Mouse (Mus musculus) neural tube, embryonic 13.5 days (tissue): ENCODE data around the gene Iqsec3. TPM values are rescaled to one million over a fixed set of nuclear protein-coding genes. Genes with fewer than 3 reads are reported as not detected.

Experiments used
- ATAC-seq: fragments of 200-750 bp; cut with Nextera tagmentation; 2 replicates; pipeline ENCODE4 v1.8.0; 2017; ENCODE audit warnings: low read depth, mild to moderate bottlenecking, moderate TSS enrichment, moderate library complexity
- H3K27ac ChIP-seq: fragments of 300-500 bp; sonication (generic); replicated peaks from 2 replicates; pipeline ENCODE4 v1.5.1; 2015; ENCODE audit warnings: moderate library complexity, mild to moderate bottlenecking, inconsistent platforms
- H3K27me3 ChIP-seq: fragments of 300-500 bp; sonication (generic); 2 replicates; pipeline ENCODE4 v1.6.1; 2015; ENCODE audit warnings: mild to moderate bottlenecking, inconsistent platforms
- H3K36me3 ChIP-seq: fragments of 300-500 bp; sonication (generic); 2 replicates; pipeline ENCODE4 v1.6.1; 2015; ENCODE audit warnings: mild to moderate bottlenecking, inconsistent platforms
- H3K4me1 ChIP-seq: fragments of 300-500 bp; sonication (generic); replicated peaks from 2 replicates; pipeline ENCODE4 v1.6.1; 2015; ENCODE audit warnings: inconsistent platforms
- H3K4me2 ChIP-seq: fragments of 300-500 bp; sonication (generic); 2 replicates; pipeline ENCODE4 v1.6.1; 2015; ENCODE audit warnings: inconsistent platforms, mild to moderate bottlenecking, moderate library complexity
- H3K4me3 ChIP-seq: fragments of 300-500 bp; sonication (generic); 2 replicates; pipeline ENCODE4 v1.5.1; 2015; ENCODE audit warnings: mild to moderate bottlenecking, inconsistent platforms
- H3K9ac ChIP-seq: fragments of 300-500 bp; sonication (generic); 2 replicates; pipeline ENCODE4 v1.6.1; 2015; ENCODE audit warnings: moderate library complexity, mild to moderate bottlenecking, inconsistent platforms
- H3K9me3 ChIP-seq: fragments of 300-500 bp; sonication (generic); 2 replicates; pipeline ENCODE4 v1.6.1; 2016; ENCODE audit warnings: inconsistent platforms
- WGBS: fragments of 180-500 bp; shearing (Covaris S2); methylation state at CpG from one replicate; pipeline ENCODE4 v1.1.7; 2015; 5-methylcytosine and 5-hydroxymethylcytosine counted together
- polyA plus RNA-seq: library from polyadenylated mRNA; unstranded; fragments of >200 nt; fragmentation: Nextera tagmentation; extraction: Ambion mirVana; gene quantifications from 2 replicates; pipeline ENCODE4 v1.2.1, GENCODE M21; 2015

The Iqsec3 gene
- polyA plus RNA-seq, result 13.6 and 14.0 TPM in 2 replicates

DNA sequence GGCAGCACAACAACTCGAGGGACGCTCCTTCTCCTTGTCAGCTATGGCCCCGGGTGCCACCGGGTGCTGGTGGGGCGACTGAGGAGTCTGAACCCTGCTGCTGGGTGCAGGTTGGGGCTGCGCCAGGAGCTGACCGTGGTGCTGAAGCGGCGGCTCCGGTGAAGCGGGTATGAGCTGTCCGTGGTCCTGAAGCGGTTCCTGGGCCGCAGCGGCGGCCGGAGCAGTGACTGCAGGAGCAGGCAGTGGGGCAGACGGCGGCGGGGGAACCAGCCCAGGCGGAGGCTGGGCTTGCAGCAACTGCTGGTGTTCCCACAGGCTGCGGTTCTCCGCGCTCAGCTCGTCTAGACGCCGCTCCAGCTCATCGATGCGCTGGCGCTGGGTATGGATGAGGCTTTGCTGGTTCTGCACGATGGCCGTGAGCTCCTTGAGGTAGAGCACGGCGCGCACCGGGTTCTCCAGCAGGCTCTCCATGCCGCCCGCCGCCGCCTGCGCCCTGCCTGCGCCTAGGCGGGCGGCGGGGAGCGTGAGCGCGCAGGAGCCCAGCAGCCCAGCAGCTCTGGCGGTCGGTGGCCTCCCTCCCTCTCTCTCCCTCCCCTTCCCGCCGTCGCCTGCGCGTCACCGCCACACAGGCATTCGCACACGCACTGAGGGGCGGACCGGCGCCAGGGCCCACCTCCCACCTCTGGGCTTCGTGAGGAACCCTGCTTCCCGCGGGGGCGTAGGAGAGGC lies at the start of gene Iqsec3:
Gene Iqsec3 (minus strand): TSS at position 586 of the 729 bp plus-strand sequence.
- Histone ChIP-seq H3K9ac (peak within 1 kb of the TSS; percentile 93), H3K36me3 (no peaks in the 10 kb centered on the region), H3K4me1 (peaks cover 54% of the 10 kb centered on the region), H3K27me3 (peaks cover 29% of the 10 kb centered on the region), H3K4me2 (peak within 1 kb of the TSS; percentile 60), H3K27ac (peak within 1 kb of the TSS; percentile 95), H3K9me3 (no peaks in the 10 kb centered on the region), H3K4me3 (peak within 1 kb of the TSS; percentile 76)
- peak; percentile 96 for ATAC-seq
- under 1% methylated on average over 62 of the region's 65 CpGs for WGBS

GRCm38 (mm10) chr6:121522106-121522705 lies 48.7 kb upstream of the Iqsec3 start:
- no peak overlapping the region for H3K4me2 ChIP-seq
- WGBS, result 74% methylated on average over 5 of the region's 5 CpGs
- peaks cover 23% of the 10 kb centered on the region for H3K4me1 ChIP-seq
- H3K36me3 ChIP-seq, result no peaks in the 10 kb centered on the region
- no peak overlapping the region for H3K4me3 ChIP-seq
- H3K27ac ChIP-seq, result no peak overlapping the region
- no peaks in the 10 kb centered on the region for H3K27me3 ChIP-seq
- H3K9ac ChIP-seq, result no peak overlapping the region
- no peak for ATAC-seq
- H3K9me3 ChIP-seq, result no peaks in the 10 kb centered on the region

DNA sequence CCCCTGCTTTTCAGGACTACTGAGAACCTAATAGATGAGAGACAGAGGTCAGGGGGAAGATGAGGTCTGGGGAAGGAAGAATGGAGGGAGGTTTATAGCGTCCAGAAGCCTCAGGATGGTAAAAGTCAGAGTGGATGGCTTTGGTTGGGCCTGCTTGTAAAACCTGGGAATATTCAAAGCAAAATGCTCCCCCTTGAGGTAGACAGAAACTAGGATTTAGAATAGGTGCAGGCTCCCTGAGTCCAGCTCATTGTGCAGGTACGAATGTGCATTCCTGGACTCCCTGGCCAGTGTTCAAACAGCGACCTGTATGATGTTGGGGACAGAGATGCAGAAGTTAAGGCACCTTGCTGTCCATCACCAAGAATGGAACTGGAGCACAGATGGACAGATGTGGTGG lies 47.6 kb upstream of the Iqsec3 start:
- no peak for ATAC-seq
- no peaks in the 10 kb centered on the region for H3K27me3 ChIP-seq
- H3K9ac ChIP-seq, result no peak overlapping the region
- no peaks in the 10 kb centered on the region for H3K36me3 ChIP-seq
- WGBS, result 73% methylated on average over 3 of the region's 3 CpGs
- no peak overlapping the region for H3K4me2 ChIP-seq
- no peak overlapping the region for H3K4me3 ChIP-seq
- peaks cover 23% of the 10 kb centered on the region for H3K4me1 ChIP-seq
- H3K9me3 ChIP-seq, result no peaks in the 10 kb centered on the region
- H3K27ac ChIP-seq, result no peak overlapping the region

GRCm38 (mm10) chr6:121519896-121520295 lies 46.4 kb upstream of the Iqsec3 start:
- no peaks in the 10 kb centered on the region for H3K9me3 ChIP-seq
- H3K27me3 ChIP-seq, result no peaks in the 10 kb centered on the region
- H3K4me3 ChIP-seq, result no peak overlapping the region
- no peak overlapping the region for H3K27ac ChIP-seq
- peaks cover 23% of the 10 kb centered on the region for H3K4me1 ChIP-seq
- no peak overlapping the region for H3K4me2 ChIP-seq
- no peak for ATAC-seq
- H3K9ac ChIP-seq, result no peak overlapping the region
- no peaks in the 10 kb centered on the region for H3K36me3 ChIP-seq
- WGBS, result 85% methylated on average over 2 of the region's 2 CpGs

- Histone ChIP-seq H3K27me3 (no peaks in the 10 kb centered on the region), H3K9ac (no peak overlapping the region), H3K4me2 (no peak overlapping the region), H3K4me1 (peaks cover 19% of the 10 kb centered on the region), H3K27ac (no peak overlapping the region), H3K9me3 (no peaks in the 10 kb centered on the region), H3K36me3 (no peaks in the 10 kb centered on the region), H3K4me3 (no peak overlapping the region)
- ATAC-seq, result no peak
- 82% methylated on average over 5 of the region's 5 CpGs for WGBS
Observed at GRCm38 (mm10) chr6:121519266-121519810, 45.9 kb upstream of the Iqsec3 start.

GRCm38 (mm10) chr6:121517726-121518125 lies 44.2 kb upstream of the Iqsec3 start:
- Histone ChIP-seq H3K4me1 (peaks cover 19% of the 10 kb centered on the region), H3K4me2 (no peak overlapping the region), H3K9me3 (no peaks in the 10 kb centered on the region), H3K4me3 (no peak overlapping the region), H3K9ac (no peak overlapping the region), H3K27ac (no peak overlapping the region), H3K27me3 (no peaks in the 10 kb centered on the region), H3K36me3 (no peaks in the 10 kb centered on the region)
- ATAC-seq, result no peak
- WGBS, result 80% methylated on average over 6 of the region's 6 CpGs

- H3K9ac ChIP-seq, result no peak overlapping the region
- 92% methylated on average over 3 of the region's 3 CpGs for WGBS
- no peak overlapping the region for H3K4me3 ChIP-seq
- H3K4me1 ChIP-seq, result peaks cover 5% of the 10 kb centered on the region; the same call in 1 of the 2 replicates
- no peaks in the 10 kb centered on the region for H3K36me3 ChIP-seq
- H3K9me3 ChIP-seq, result no peaks in the 10 kb centered on the region
- H3K27me3 ChIP-seq, result no peaks in the 10 kb centered on the region
- peak overlapping the region; percentile 59 for H3K27ac ChIP-seq
- ATAC-seq, result no peak
- H3K4me2 ChIP-seq, result no peak overlapping the region
Observed at GRCm38 (mm10) chr6:121510381-121510780, 36.9 kb upstream of the Iqsec3 start.

- ATAC-seq, result peak; percentile 33; the same call in 1 of the 2 replicates
- Histone ChIP-seq H3K4me2 (no peak overlapping the region), H3K9me3 (no peaks in the 10 kb centered on the region), H3K9ac (no peak overlapping the region), H3K4me1 (peaks cover 5% of the 10 kb centered on the region; the same call in 1 of the 2 replicates), H3K4me3 (no peak overlapping the region), H3K27ac (peak overlapping the region; percentile 59), H3K36me3 (no peaks in the 10 kb centered on the region), H3K27me3 (no peaks in the 10 kb centered on the region)
- WGBS, result 65% methylated on average over 7 of the region's 7 CpGs
Observed at GRCm38 (mm10) chr6:121509871-121510270, 36.4 kb upstream of the Iqsec3 start.

GRCm38 (mm10) chr6:121508266-121508665 lies 34.8 kb upstream of the Iqsec3 start:
- Histone ChIP-seq H3K4me2 (no peak overlapping the region), H3K9me3 (no peaks in the 10 kb centered on the region), H3K9ac (no peak overlapping the region), H3K27me3 (no peaks in the 10 kb centered on the region), H3K4me3 (no peak overlapping the region), H3K27ac (no peak overlapping the region), H3K36me3 (no peaks in the 10 kb centered on the region), H3K4me1 (peaks cover 1% of the 10 kb centered on the region; the same call in 1 of the 2 replicates)
- ATAC-seq, result no peak
- WGBS, result 65% methylated on average over 5 of the region's 5 CpGs

- Histone ChIP-seq H3K27ac (peak overlapping the region; percentile 49), H3K9ac (no peak overlapping the region), H3K4me1 (peaks cover 13% of the 10 kb centered on the region), H3K27me3 (no peaks in the 10 kb centered on the region), H3K4me3 (no peak overlapping the region), H3K4me2 (0 out of 2 replicates have a peak overlapping the region, but pooled peaks have one; percentile 12), H3K9me3 (no peaks in the 10 kb centered on the region), H3K36me3 (no peaks in the 10 kb centered on the region)
- peak; percentile 80 for ATAC-seq
- 70% methylated on average over 3 of the region's 3 CpGs for WGBS
Observed at GRCm38 (mm10) chr6:121501044-121501638, 27.7 kb upstream of the Iqsec3 start.

GRCm38 (mm10) chr6:121499856-121500255 lies 26.4 kb upstream of the Iqsec3 start:
- H3K4me1 ChIP-seq, result peaks cover 14% of the 10 kb centered on the region
- H3K4me2 ChIP-seq, result no peak overlapping the region
- H3K36me3 ChIP-seq, result no peaks in the 10 kb centered on the region
- no peak overlapping the region for H3K27ac ChIP-seq
- 83% methylated on average over 3 of the region's 3 CpGs for WGBS
- H3K9ac ChIP-seq, result no peak overlapping the region
- H3K9me3 ChIP-seq, result no peaks in the 10 kb centered on the region
- no peak for ATAC-seq
- H3K4me3 ChIP-seq, result no peak overlapping the region
- no peaks in the 10 kb centered on the region for H3K27me3 ChIP-seq
